Mouse (Mus musculus): ENCODE results near the gene Nadk2. TPM values are rescaled to one million over a fixed set of nuclear protein-coding genes. Genes with fewer than 3 reads are reported as not detected.

Gene Nadk2
- total and polyA plus RNA-seq, 2 experiments from 2014 or later: 28.9 to 33.7 TPM

DNA sequence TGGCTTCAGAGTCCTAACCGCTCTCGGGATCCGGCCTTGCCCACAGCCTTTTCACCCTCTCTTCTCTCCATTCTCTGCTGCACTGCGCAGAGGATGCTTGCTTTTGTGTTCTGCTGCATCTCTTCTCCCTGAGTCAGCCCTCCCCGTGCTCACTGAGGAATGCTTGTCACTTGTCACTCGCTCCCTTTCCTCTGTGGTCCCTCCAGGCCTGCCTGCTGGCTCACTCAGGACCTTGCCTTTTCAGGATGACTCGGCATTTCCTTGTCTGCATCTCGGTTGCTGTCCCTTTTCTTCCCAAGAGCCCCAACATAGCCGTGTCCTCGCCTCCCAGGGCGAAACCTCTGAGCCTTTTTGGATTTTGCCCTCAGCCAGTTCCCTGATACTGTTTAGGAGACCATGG, 15.8 kb downstream of the Nadk2 start:
- H3K27ac ChIP-seq (ENCODE audit: low read depth, low read length): no peak overlapping the region
- no peaks in the 10 kb centered on the region for H3K9me3 ChIP-seq (ENCODE audit: low read length)
- 58% methylated on average over 11 of the region's 11 CpGs for WGBS
- no peak overlapping the region for H3K4me3 ChIP-seq (ENCODE audit: low read depth, low read length)
- TF ChIP-seq CTCF (IDR thresholded peaks at IDR 0.05): no peak
- no peaks in the 10 kb centered on the region for H3K27me3 ChIP-seq (ENCODE audit: insufficient read depth, low read length)
- ATAC-seq (ENCODE audit: low FRiP score): no peak
- no peak overlapping the region for H3K4me2 ChIP-seq (ENCODE audit: low read depth, low read length, poor library complexity, severe bottlenecking)
- H3K36me3 ChIP-seq (ENCODE audit: insufficient read depth, low read length): peaks cover 5% of the 10 kb centered on the region; the same call in 1 of the 2 replicates
- no peak overlapping the region for H3K9ac ChIP-seq (replicated peaks; ENCODE audit: low read length, poor library complexity, severe bottlenecking)
- no peak for DNase-seq (ENCODE audit: low spot score)
- no peaks in the 10 kb centered on the region for H3K4me1 ChIP-seq (ENCODE audit: insufficient read depth, low read length)

DNA sequence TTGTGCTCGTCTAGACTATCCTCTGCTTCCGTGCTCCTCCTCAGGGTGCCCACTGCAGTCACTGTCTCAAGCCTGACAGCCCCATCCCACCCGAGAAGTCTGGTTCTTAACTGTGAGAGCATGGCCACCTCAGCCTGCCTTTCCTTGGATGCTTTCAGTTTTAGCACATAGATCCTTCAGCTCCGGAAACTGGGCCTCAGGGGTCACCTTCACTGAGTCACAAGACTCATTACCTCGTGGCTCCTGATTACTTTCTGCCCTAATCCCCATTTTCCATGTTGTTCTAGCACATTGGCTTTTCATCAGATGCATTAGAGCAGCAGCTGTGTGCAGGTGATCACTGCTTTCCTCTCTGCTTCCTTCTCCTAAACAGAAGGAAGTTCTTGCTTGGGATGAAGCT, 16.4 kb downstream of the Nadk2 start:
- Histone ChIP-seq H3K4me3 (ENCODE audit: low read depth, low read length) (no peak overlapping the region), H3K9ac (replicated peaks; ENCODE audit: low read length, poor library complexity, severe bottlenecking) (no peak overlapping the region), H3K27ac (ENCODE audit: low read depth, low read length) (no peak overlapping the region), H3K36me3 (ENCODE audit: insufficient read depth, low read length) (peaks cover 5% of the 10 kb centered on the region; the same call in 1 of the 2 replicates), H3K27me3 (ENCODE audit: insufficient read depth, low read length) (no peaks in the 10 kb centered on the region), H3K4me2 (ENCODE audit: low read depth, low read length, poor library complexity, severe bottlenecking) (no peak overlapping the region), H3K9me3 (ENCODE audit: low read length) (no peaks in the 10 kb centered on the region), H3K4me1 (ENCODE audit: insufficient read depth, low read length) (no peaks in the 10 kb centered on the region)
- ATAC-seq (ENCODE audit: low FRiP score): no peak
- no peak for DNase-seq (ENCODE audit: low spot score)
- no peak for TF ChIP-seq CTCF (IDR thresholded peaks at IDR 0.05)
- WGBS: 69% methylated on average over 5 of the region's 5 CpGs

DNA sequence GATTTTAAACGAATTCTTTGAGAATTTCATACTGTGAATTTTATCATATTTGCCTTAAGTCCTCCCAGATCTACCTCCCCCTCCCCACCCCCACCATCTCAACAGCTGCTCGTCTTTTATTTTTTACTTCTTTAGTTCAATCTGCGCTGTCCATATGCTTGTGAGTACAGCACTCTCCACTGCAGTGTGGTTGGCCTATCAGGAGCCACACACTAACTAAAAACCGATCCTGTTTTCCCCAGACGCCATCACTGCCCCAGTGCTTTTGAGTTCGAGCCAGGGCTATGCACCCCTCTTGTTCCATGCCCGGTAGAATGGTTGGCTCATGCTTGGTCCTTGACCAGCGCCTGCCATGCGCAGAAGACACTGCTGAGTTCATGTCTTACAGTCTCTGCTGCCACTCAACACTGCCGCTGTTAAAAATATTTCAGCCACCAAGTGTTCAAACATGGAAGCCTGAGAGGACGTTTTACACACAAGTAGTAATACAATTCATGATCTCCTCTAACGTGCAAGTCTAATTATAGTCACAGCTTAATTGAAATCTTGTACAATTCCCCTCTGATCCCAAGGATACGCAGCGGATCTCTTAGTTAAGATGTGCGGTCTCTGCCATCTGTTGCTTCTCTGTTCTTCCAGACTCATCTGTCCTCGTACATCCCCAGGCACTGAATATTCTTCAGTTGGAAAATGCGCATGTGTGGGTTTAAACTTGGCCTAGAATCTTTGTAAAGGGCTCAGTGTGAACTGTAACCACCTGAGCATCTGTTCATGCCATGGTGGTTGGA, 17.0 kb downstream of the Nadk2 start:
- no peak for ATAC-seq (ENCODE audit: low FRiP score)
- Histone ChIP-seq H3K27ac (ENCODE audit: low read depth, low read length) (no peak overlapping the region), H3K4me1 (ENCODE audit: insufficient read depth, low read length) (no peaks in the 10 kb centered on the region), H3K36me3 (ENCODE audit: insufficient read depth, low read length) (peaks cover 5% of the 10 kb centered on the region; the same call in 1 of the 2 replicates), H3K4me2 (ENCODE audit: low read depth, low read length, poor library complexity, severe bottlenecking) (no peak overlapping the region), H3K4me3 (ENCODE audit: low read depth, low read length) (no peak overlapping the region), H3K27me3 (ENCODE audit: insufficient read depth, low read length) (no peaks in the 10 kb centered on the region), H3K9me3 (ENCODE audit: low read length) (no peaks in the 10 kb centered on the region), H3K9ac (replicated peaks; ENCODE audit: low read length, poor library complexity, severe bottlenecking) (no peak overlapping the region)
- TF ChIP-seq CTCF (IDR thresholded peaks at IDR 0.05): no peak
- WGBS: 87% methylated on average over 17 of the region's 17 CpGs
- DNase-seq (ENCODE audit: low spot score): peak; percentile 42

DNA sequence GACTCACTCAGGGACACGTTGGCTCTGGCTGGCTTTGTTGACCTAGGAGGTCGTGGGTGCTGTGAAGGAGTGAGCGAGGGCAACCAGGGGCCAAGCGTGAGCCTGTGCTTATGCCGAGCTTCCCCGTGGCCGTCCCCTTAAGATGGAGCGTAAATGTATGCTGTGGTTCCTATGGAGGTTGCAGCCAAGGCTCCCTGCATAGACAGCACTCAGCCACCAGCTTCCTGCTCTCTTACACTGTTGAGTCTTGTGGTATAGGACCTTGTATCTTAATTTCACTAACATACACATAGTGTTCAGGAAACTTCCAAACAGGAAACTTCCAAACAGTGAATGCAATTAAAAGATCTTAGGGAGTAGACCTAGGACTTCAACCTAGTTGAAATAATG, 17.6 kb downstream of the Nadk2 start:
- no peak for TF ChIP-seq CTCF (IDR thresholded peaks at IDR 0.05)
- whole genome bisulfite sequencing: 73% methylated on average over 8 of the region's 8 CpGs
- ATAC-seq (ENCODE audit: low FRiP score): no peak

GRCm38 (mm10) chr15:9089136-9089720, 18.2 kb downstream of the Nadk2 start:
- H3K4me2 ChIP-seq (ENCODE audit: low read depth, low read length, poor library complexity, severe bottlenecking): no peak overlapping the region
- no peak for ATAC-seq (ENCODE audit: low FRiP score)
- no peak for TF ChIP-seq CTCF (IDR thresholded peaks at IDR 0.05)

More for the DNA sequence above, 17.6 kb downstream of the Nadk2 start:
- no peaks in the 10 kb centered on the region for H3K27me3 ChIP-seq (ENCODE audit: insufficient read depth, low read length)
- H3K4me2 ChIP-seq (ENCODE audit: low read depth, low read length, poor library complexity, severe bottlenecking): no peak overlapping the region
- H3K36me3 ChIP-seq (ENCODE audit: insufficient read depth, low read length): peaks cover 5% of the 10 kb centered on the region; the same call in 1 of the 2 replicates
- DNase-seq (ENCODE audit: low spot score): no peak
- no peaks in the 10 kb centered on the region for H3K4me1 ChIP-seq (ENCODE audit: insufficient read depth, low read length)
- no peaks in the 10 kb centered on the region for H3K9me3 ChIP-seq (ENCODE audit: low read length)
- H3K27ac ChIP-seq (ENCODE audit: low read depth, low read length): no peak overlapping the region
- no peak overlapping the region for H3K4me3 ChIP-seq (ENCODE audit: low read depth, low read length)
- H3K9ac ChIP-seq (replicated peaks; ENCODE audit: low read length, poor library complexity, severe bottlenecking): no peak overlapping the region

GRCm38 (mm10) chr15:9090662-9091061, 19.6 kb downstream of the Nadk2 start:
- WGBS: 96% methylated on average over 5 of the region's 5 CpGs
- no peak overlapping the region for H3K27ac ChIP-seq (ENCODE audit: low read depth, low read length)

More at GRCm38 (mm10) chr15:9089136-9089720, 18.2 kb downstream of the Nadk2 start:
- Histone ChIP-seq H3K9me3 (ENCODE audit: low read length) (no peaks in the 10 kb centered on the region), H3K27me3 (ENCODE audit: insufficient read depth, low read length) (no peaks in the 10 kb centered on the region), H3K4me1 (ENCODE audit: insufficient read depth, low read length) (no peaks in the 10 kb centered on the region), H3K9ac (replicated peaks; ENCODE audit: low read length, poor library complexity, severe bottlenecking) (no peak overlapping the region), H3K4me3 (ENCODE audit: low read depth, low read length) (no peak overlapping the region), H3K36me3 (ENCODE audit: insufficient read depth, low read length) (peaks cover 5% of the 10 kb centered on the region; the same call in 1 of the 2 replicates), H3K27ac (ENCODE audit: low read depth, low read length) (no peak overlapping the region)
- DNase-seq (ENCODE audit: low spot score): no peak
- WGBS: 10% methylated on average over 2 of the region's 2 CpGs

More at GRCm38 (mm10) chr15:9090662-9091061, 19.6 kb downstream of the Nadk2 start:
- Histone ChIP-seq H3K4me3 (ENCODE audit: low read depth, low read length) (no peak overlapping the region), H3K36me3 (ENCODE audit: insufficient read depth, low read length) (peaks cover 5% of the 10 kb centered on the region; the same call in 1 of the 2 replicates), H3K4me1 (ENCODE audit: insufficient read depth, low read length) (no peaks in the 10 kb centered on the region), H3K9ac (replicated peaks; ENCODE audit: low read length, poor library complexity, severe bottlenecking) (no peak overlapping the region), H3K4me2 (ENCODE audit: low read depth, low read length, poor library complexity, severe bottlenecking) (no peak overlapping the region), H3K9me3 (ENCODE audit: low read length) (no peaks in the 10 kb centered on the region), H3K27me3 (ENCODE audit: insufficient read depth, low read length) (no peaks in the 10 kb centered on the region)
- no peak for TF ChIP-seq CTCF (IDR thresholded peaks at IDR 0.05)
- ATAC-seq (ENCODE audit: low FRiP score): no peak
- DNase-seq (ENCODE audit: low spot score): no peak
